Mouse (Mus musculus): ENCODE results near the gene Zfp764. TPM values are rescaled to one million over a fixed set of nuclear protein-coding genes. Genes with fewer than 3 reads are reported as not detected.
"Not testable (repeated sequence)": the region's sequence is repeated elsewhere in the genome, so short reads cannot be mapped to it uniquely, and the experiment has no call there.

Gene Zfp764
- polyA plus RNA-seq, 1 experiment: 2.1 TPM

DNA sequence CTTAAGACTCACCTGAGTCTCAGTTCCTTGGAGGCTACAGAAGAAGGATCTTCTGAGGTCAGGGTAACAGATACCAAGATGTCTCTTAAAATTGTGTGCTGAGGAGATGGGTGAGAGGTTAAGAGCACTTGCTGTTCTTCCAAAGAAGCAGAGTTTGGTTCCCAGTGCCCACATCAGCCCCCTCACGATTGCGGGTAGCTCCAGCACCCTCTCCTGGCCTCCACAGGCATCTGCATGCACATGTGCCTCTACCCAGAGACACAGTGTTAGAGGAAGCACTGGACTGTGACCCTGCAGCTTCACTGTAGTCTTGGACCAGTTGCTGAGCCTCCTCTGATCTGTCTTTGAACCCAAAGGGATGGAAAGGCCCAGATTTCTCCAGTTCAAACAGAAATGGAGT lies 3.6 kb downstream of the Zfp764 start:
- Histone ChIP-seq H3K4me1 (ENCODE audit: control insufficient read depth, insufficient read depth, low read length) (0 out of 2 replicates have a peak, but pooled peaks cover 1% of the 10 kb centered on the region), H3K4me3 (replicated peaks; ENCODE audit: control insufficient read depth, low read depth, low read length) (no peak overlapping the region), H3K27ac (ENCODE audit: control insufficient read depth, insufficient read depth, low read depth, low read length, poor library complexity) (no peak overlapping the region)
- 66% methylated on average over 2 of the region's 2 CpGs for WGBS
- TF ChIP-seq POLR2A (IDR thresholded peaks at IDR 0.05; ENCODE audit: borderline replicate concordance, control insufficient read depth, low read depth, low read length) (no peak), CTCF (IDR thresholded peaks at IDR 0.05; ENCODE audit: control insufficient read depth, insufficient read depth, low read length) (no peak)

GRCm38 (mm10) chr7:127400355-127400754 lies 6.3 kb downstream of the Zfp764 start:
- H3K4me1 ChIP-seq (ENCODE audit: control insufficient read depth, insufficient read depth, low read length): no peaks in the 10 kb centered on the region
- no peak for TF ChIP-seq CTCF (IDR thresholded peaks at IDR 0.05; ENCODE audit: control insufficient read depth, insufficient read depth, low read length)
- TF ChIP-seq POLR2A (IDR thresholded peaks at IDR 0.05; ENCODE audit: borderline replicate concordance, control insufficient read depth, low read depth, low read length): no peak
- H3K27ac ChIP-seq (ENCODE audit: control insufficient read depth, insufficient read depth, low read depth, low read length, poor library complexity): no peak overlapping the region
- 53% methylated on average over 3 of the region's 3 CpGs for WGBS
- H3K4me3 ChIP-seq (replicated peaks; ENCODE audit: control insufficient read depth, low read depth, low read length): no peak overlapping the region

DNA sequence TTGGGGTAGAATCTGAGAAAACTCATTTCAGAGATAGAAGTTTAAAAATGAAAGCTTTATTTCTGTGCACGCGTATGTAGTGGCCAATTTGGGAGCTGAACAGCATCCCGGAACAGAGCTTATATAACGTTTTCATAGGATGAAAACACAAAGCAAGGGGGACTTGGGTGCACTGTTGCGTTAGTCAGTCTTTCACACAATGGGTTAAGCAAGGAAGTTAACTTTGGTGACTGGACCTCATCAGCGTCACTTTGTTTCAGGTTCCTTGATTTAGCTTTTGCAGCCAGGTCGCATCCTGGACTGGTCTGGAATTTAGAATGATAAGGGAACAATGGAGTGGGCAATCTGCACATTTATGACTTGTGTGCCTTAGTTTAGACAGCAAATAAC lies 12.7 kb downstream of the Zfp764 start:
- TF ChIP-seq POLR2A (IDR thresholded peaks at IDR 0.05; ENCODE audit: borderline replicate concordance, control insufficient read depth, low read depth, low read length): no peak
- TF ChIP-seq CTCF (IDR thresholded peaks at IDR 0.05; ENCODE audit: control insufficient read depth, insufficient read depth, low read length): no peak
- H3K4me3 ChIP-seq (replicated peaks; ENCODE audit: control insufficient read depth, low read depth, low read length): peak overlapping the region; percentile 66
- WGBS: under 1% methylated on average over 7 of the region's 7 CpGs
- no peak overlapping the region for H3K27ac ChIP-seq (ENCODE audit: control insufficient read depth, insufficient read depth, low read depth, low read length, poor library complexity)
- peaks cover 4% of the 10 kb centered on the region for H3K4me1 ChIP-seq (ENCODE audit: control insufficient read depth, insufficient read depth, low read length)

DNA sequence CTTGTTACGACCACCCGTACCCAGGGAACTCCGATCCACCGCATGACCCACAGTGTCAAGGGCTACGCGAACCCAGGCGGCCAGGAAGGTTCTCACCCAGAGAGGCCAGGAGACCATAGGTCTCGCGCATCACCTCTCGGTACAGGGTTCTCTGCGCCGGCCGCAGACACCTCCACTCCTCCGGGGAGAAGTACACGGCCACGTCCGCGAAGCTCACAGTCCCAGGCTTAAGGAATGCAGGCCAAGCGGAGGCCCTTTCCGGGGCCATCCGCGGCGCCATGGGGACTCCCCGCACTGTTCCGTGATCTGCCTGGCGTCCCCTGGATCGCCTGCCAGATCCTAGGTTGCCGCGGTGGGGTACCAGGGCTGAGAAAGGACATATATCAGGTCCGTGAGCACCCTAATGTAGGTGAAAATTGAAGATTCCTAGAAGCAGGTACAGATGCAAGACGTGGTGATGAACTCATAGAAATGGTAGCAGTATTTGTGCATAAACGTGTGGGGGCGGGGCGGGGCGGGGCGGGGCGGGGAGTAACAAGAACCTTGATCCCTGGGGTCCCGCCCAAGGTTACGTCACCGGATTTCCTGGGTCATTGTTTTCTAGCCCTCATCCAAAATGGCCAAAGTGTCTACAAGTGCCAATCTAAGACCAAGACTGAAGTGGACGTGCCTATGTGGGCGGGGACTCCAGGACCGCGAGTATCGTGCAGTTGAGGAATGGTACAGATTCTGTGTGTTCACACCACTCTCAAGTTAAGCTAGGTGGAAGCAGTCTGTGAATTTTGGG lies 13.3 kb downstream of the Zfp764 start, which contains the start of gene E430018J23Rik:
E430018J23Rik (minus strand) TSS at position 473 of the 787 bp plus-strand sequence.
- Histone ChIP-seq H3K4me3 (replicated peaks; ENCODE audit: control insufficient read depth, low read depth, low read length) (peak within 1 kb of the TSS; percentile 87), H3K4me1 (ENCODE audit: control insufficient read depth, insufficient read depth, low read length) (peaks cover 4% of the 10 kb centered on the region), H3K27ac (ENCODE audit: control insufficient read depth, insufficient read depth, low read depth, low read length, poor library complexity) (peak within 1 kb of the TSS; percentile 64)
- WGBS: under 1% methylated on average over 45 of the region's 45 CpGs
- TF ChIP-seq POLR2A (IDR thresholded peaks at IDR 0.05; ENCODE audit: borderline replicate concordance, control insufficient read depth, low read depth, low read length): no peak

DNA sequence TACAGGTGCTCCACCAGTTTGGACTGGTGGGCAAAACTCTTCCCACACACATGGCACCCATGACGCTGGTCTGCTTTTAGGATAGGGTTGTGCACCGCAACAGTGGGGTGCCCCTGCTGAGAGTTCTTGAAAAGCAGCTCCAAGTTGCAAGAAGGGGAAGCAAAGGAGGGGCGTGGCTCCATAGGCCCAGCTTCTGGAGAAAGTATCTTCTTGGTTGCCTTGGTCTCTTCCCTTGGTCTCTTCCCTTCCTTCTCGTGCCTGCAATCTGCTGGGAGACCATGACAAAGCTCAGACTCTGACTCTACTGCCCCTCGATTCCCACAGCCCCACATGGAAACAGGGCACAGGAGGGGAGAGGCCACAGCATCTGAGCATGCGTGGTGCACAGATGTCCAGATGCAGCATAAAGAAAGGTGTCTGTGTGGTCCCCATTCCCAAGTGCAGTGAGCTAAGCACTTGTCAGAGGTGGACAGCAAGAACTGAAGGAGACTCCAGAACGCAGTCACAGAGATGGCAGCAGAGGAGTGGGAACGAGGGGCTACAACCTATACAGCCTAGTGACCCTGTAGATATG lies 14.3 kb downstream of the Zfp764 start:
- TF ChIP-seq POLR2A (IDR thresholded peaks at IDR 0.05; ENCODE audit: borderline replicate concordance, control insufficient read depth, low read depth, low read length) (no peak), CTCF (IDR thresholded peaks at IDR 0.05; ENCODE audit: control insufficient read depth, insufficient read depth, low read length) (no peak)
- no peak overlapping the region for H3K4me3 ChIP-seq (replicated peaks; ENCODE audit: control insufficient read depth, low read depth, low read length)
- WGBS: 57% methylated on average over 8 of the region's 8 CpGs
- peaks cover 4% of the 10 kb centered on the region for H3K4me1 ChIP-seq (ENCODE audit: control insufficient read depth, insufficient read depth, low read length)
- no peak overlapping the region for H3K27ac ChIP-seq (ENCODE audit: control insufficient read depth, insufficient read depth, low read depth, low read length, poor library complexity)

- no peak for TF ChIP-seq POLR2A (IDR thresholded peaks at IDR 0.05; ENCODE audit: borderline replicate concordance, control insufficient read depth, low read depth, low read length)
- no peak for TF ChIP-seq CTCF (IDR thresholded peaks at IDR 0.05; ENCODE audit: control insufficient read depth, insufficient read depth, low read length)
- Histone ChIP-seq H3K27ac (ENCODE audit: control insufficient read depth, insufficient read depth, low read depth, low read length, poor library complexity) (no peak overlapping the region), H3K4me1 (ENCODE audit: control insufficient read depth, insufficient read depth, low read length) (peaks cover 4% of the 10 kb centered on the region), H3K4me3 (replicated peaks; ENCODE audit: control insufficient read depth, low read depth, low read length) (no peak overlapping the region)
- WGBS: 93% methylated on average over 16 of the region's 16 CpGs
These were observed 15.1 kb downstream of the Zfp764 start for GRCm38 (mm10) chr7:127391538-127391937.

DNA sequence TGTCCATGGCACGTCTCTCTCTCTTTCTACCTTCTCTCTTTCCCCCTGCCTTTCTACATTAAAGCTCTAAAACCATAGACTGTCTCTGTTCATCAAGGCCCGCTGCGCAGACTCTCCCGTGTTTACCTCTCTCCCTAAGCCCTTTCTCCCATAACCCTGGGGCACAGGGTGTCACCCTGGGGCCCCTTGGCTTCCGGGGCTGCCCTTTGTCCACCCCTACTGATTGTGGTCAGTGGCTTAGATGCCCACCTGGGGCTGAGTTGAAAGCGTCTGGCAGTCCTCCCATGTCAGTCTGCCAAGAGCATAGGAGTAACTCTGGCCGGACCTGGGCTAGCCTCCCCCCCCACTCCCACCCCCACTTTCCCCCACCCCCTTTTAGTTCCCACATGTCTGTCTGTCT lies 16.3 kb downstream of the Zfp764 start:
- H3K4me1 ChIP-seq (ENCODE audit: control insufficient read depth, insufficient read depth, low read length): peaks cover 4% of the 10 kb centered on the region
- no peak overlapping the region for H3K27ac ChIP-seq (ENCODE audit: control insufficient read depth, insufficient read depth, low read depth, low read length, poor library complexity)
- TF ChIP-seq CTCF (IDR thresholded peaks at IDR 0.05; ENCODE audit: control insufficient read depth, insufficient read depth, low read length): no peak
- TF ChIP-seq POLR2A (IDR thresholded peaks at IDR 0.05; ENCODE audit: borderline replicate concordance, control insufficient read depth, low read depth, low read length): no peak
- WGBS: 84% methylated on average over 7 of the region's 7 CpGs
- no peak overlapping the region for H3K4me3 ChIP-seq (replicated peaks; ENCODE audit: control insufficient read depth, low read depth, low read length)

GRCm38 (mm10) chr7:127388201-127388600 lies 18.4 kb downstream of the Zfp764 start:
- not testable (repeated sequence) for H3K27ac ChIP-seq (ENCODE audit: control insufficient read depth, insufficient read depth, low read depth, low read length, poor library complexity); H3K4me1 ChIP-seq (ENCODE audit: control insufficient read depth, insufficient read depth, low read length); H3K4me3 ChIP-seq (replicated peaks; ENCODE audit: control insufficient read depth, low read depth, low read length)

Measured in bone marrow, adult 2 months (tissue).